Mouse (Mus musculus): ENCODE data around the gene Ms4a4a.
"Not testable (repeated sequence)": the region's sequence is repeated elsewhere in the genome, so short reads cannot be mapped to it uniquely, and the experiment has no call there.

The Ms4a4a gene

DNA sequence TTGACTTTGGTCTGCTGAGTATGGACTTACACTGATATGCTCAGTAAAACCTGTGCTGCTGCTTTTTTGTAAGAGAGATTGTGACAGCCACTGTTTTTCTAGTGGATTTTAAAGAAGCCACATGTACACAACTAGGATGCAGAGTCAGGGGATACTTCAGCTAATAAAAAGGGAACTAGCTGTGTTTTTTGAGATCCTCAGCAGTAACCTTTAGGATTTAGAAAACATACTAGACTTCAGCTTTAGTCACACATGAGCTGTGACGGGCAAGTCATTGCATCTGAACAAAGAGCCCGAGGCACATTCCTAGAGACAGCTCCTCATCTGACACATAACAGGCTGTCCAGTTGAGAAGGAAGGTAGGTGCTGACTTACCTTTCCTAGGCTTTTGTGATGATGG is at the start of gene Ms4a4a:
Gene Ms4a4a (plus strand): TSS at position 251 of the 400 bp plus-strand sequence.
- no peak for DNase-seq (ENCODE audit: extremely low spot score, low spot score)

DNA sequence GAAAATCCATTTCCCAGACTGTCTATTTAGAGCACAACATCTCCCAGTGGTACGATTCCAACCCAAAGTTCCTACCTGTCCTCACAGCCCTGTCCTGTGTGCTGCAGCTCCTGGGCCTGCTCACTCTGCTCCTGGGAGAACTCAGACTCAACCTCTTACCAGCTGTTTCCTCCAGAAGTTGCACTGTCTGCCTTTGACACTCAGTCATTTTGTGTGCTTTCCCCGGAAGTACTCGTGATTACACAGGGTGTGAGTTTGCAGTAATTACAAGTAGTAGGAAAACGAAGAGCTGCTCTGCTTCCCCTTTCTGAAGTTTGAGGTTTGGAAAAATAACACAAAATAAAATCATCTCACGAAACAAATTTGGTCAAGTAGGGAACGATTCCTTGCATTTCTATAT is 39.4 kb upstream of the Ms4a4a start, which contains the start of gene Ms4a7:
Gene Ms4a7 (minus strand): TSS at position 215 of the 400 bp plus-strand sequence.
- no peak for DNase-seq (ENCODE audit: extremely low spot score, low spot score)

DNA sequence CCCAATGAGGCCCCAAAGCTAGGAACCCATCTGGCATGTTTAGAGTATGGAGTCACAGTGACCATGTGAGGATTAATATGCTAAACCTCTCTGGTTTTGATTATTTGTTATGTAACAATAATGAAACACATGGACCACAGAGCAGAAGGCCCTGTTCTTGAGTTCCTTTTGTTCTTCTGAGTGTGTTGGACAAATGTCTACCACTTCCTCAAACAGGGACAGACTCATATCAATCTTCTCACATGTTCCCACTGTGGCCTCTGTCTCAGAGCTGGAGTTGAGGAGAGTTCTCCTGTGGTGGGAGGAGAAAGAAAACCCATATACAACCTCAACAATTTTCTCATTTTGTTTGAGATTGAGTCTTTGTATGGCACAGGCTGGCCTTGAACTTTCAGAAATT is 32.2 kb upstream of the Ms4a4a start:
- DNase-seq (ENCODE audit: extremely low spot score, low spot score): no peak

- no peak for DNase-seq (ENCODE audit: extremely low spot score, low spot score)
These were observed 31.3 kb upstream of the Ms4a4a start for GRCm38 (mm10) chr19:11343992-11344391.

GRCm38 (mm10) chr19:11349698-11350481 is 25.4 kb upstream of the Ms4a4a start:
- DNase-seq (ENCODE audit: extremely low spot score, low spot score): no peak

DNA sequence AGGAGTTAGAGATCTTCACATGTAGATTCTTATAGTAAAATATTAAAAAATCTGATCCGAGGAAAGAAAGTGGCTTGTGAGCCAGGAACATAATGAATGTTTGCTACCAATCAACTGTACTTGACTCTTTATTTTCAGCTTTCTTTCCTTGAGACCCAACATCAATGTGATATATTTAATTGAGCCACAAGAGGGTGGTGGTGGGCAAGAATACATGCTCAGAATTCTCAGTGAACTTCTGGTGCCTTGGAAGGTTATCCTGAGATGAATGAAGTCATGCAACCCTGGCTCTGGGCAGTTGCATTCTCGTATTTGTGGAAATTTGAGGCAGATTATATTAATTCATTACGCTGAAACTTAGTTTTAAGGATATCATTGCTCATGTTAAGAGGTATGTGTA is 23.4 kb upstream of the Ms4a4a start:
- DNase-seq (ENCODE audit: extremely low spot score, low spot score): no peak

- no peak for DNase-seq (ENCODE audit: extremely low spot score, low spot score)
These were observed 19.6 kb upstream of the Ms4a4a start for GRCm38 (mm10) chr19:11355730-11356129.

DNA sequence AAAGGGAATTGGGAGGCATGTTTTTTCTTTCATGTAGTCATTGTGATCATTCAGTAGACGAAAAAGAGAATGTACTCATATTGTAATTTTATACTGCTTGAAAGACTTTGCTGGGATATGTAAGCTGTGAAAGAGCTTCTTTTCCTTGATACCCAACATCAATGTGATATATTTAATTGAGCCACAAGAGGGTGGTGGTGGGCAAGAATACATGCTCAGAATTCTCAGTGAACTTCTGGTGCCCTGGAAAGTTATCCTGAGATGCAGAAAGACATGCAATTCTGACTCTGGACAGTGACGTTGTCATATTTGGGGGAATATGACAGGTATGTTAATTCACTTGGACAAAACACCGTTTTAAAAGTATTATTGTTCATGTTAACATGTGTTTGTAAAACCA is 15.2 kb upstream of the Ms4a4a start:
- no peak for DNase-seq (ENCODE audit: extremely low spot score, low spot score)

GRCm38 (mm10) chr19:11362002-11362401 is 13.3 kb upstream of the Ms4a4a start:
- DNase-seq (ENCODE audit: extremely low spot score, low spot score): no peak

GRCm38 (mm10) chr19:11368310-11368709 is 7.0 kb upstream of the Ms4a4a start:
- DNase-seq (ENCODE audit: extremely low spot score, low spot score): no peak

DNA sequence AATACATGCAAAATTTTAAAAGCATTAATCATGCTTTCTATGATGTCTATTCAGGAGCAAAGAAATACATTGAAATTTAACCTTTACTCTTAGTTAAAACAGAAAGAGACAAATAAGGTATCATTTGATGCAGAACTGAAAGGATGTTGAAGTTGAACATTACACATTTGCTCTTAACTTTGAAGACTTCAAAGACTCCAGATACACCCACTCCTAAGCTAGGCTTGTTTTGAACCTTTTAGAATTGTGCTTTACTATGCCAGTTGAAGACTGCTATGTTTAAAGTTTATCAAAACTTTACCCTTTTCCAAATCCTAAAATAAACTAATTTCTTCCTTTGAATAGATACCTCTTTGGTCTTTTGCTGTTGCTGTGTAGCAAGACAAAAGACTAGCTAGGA is 4.1 kb upstream of the Ms4a4a start:
- DNase-seq (ENCODE audit: extremely low spot score, low spot score): no peak

- no peak for DNase-seq (ENCODE audit: extremely low spot score, low spot score)
These were observed 1.1 kb downstream of the Ms4a4a start for GRCm38 (mm10) chr19:11376399-11376798.

DNA sequence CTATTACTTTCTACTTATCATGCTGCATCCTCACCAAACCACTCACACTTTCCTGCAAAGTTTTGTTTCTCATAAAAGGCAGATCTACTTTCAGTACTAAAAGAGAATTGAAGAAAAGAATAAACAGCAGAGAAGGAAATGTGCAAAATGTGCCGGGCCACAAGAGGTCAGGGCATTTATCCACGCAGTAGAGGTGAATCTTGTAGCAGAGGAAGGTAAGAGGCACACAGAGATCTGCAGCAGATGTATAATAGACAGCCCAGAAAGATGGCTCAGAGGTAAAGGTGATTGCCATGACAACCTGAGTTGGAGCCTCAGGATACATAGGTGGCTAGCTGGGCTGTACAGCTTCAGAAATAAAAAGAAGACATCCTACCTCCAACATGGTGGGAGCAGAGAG is 11.8 kb downstream of the Ms4a4a start:
- no peak for DNase-seq (ENCODE audit: extremely low spot score, low spot score)

GRCm38 (mm10) chr19:11387685-11388084 is 12.4 kb downstream of the Ms4a4a start:
- no peak for DNase-seq (ENCODE audit: extremely low spot score, low spot score)

- DNase-seq (ENCODE audit: extremely low spot score, low spot score): no peak
These were observed 13.6 kb downstream of the Ms4a4a start for GRCm38 (mm10) chr19:11388949-11389348.

DNA sequence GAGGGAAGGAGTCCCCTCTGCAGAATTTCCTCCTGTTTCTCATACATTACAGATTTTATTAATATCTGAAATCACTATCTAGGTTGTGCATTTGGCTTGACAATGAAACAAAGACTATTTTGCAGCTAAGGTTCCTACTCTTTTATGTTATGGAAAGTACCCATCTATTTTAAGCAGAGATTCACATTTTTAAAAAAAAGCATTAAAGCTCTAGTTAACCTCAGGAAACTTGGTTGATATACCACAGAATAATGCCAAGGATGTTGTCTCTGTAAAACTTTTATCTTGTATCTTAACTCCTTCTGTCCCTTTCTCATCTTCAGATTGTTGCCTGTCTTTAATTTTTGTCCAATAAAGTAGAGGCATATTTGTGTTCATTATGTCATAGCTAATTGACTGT is 20.4 kb downstream of the Ms4a4a start:
- no peak for DNase-seq (ENCODE audit: extremely low spot score, low spot score)

DNA sequence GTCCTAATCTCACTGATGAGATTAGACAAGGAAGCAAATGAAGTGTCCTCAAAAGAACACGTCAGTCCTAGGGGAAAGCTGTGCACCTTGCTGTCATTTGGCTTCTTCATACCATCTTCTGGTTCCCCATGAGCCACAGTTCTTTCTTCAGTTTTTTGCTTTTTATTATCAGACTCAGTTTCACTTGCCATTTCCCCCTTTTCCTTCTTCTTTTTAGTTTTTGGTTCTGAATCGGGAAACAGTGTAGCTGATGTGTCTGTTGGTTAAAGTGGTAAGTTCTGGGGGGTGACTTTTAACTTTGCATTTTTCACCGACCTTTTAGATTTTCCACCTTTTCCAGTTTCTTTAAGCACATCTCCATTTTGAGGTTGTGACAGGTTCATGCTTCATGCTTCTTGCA is 29.2 kb downstream of the Ms4a4a start, which contains the start of gene Ms4a4c:
Gene Ms4a4c (plus strand): TSS at position 244 of the 400 bp plus-strand sequence.
- DNase-seq (ENCODE audit: extremely low spot score, low spot score): no peak

GRCm38 (mm10) chr19:11407428-11407827 is 32.1 kb downstream of the Ms4a4a start:
- DNase-seq (ENCODE audit: extremely low spot score, low spot score): no peak

GRCm38 (mm10) chr19:11408591-11408990 is 33.3 kb downstream of the Ms4a4a start:
- no peak for DNase-seq (ENCODE audit: extremely low spot score, low spot score)

GRCm38 (mm10) chr19:11411640-11412039 is 36.3 kb downstream of the Ms4a4a start:
- no peak for DNase-seq (ENCODE audit: extremely low spot score, low spot score)

DNA sequence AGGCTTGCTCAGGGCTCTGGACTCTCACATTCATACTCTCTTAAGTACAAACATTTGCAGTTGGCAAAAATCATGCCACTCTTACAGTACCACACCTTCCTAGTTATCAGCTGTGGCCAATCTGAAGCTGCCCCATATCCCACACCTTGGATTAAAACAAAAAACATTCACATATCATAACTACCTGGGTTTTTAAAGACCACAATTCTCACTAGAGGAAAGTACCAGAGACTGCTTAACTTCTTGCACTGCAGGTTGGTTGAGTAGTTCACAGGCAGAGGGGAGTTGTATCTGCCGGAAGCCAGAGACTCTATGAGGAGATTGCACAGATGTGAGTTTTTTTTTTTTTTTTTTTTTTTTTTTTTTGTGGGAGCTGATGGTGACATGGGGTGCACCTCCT is 38.8 kb downstream of the Ms4a4a start:
- DNase-seq (ENCODE audit: extremely low spot score, low spot score): no peak

DNA sequence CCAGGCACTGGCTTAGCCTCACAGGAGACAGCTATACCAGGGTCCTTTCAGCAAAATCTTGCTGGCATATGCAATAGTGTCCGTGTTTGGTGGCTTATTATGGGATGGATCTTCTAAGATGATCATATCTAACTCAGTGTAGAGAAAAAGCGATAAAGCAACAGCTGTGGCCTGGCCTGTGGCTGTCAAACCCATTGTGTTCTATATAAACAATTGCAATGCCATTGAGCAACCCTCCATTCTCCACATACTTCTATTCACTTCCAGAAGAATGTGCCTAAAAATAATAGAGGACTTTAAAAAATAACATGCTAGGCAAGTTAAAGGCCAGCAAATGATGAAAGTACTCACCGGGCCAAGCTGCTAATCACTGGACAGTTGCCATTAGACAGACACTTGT is 40.3 kb downstream of the Ms4a4a start:
- no peak for DNase-seq (ENCODE audit: extremely low spot score, low spot score)

- DNase-seq (ENCODE audit: extremely low spot score, low spot score): not testable (repeated sequence)
These were observed 43.5 kb downstream of the Ms4a4a start for GRCm38 (mm10) chr19:11418865-11419264.
